Mouse (Mus musculus) thymus, postnatal 0 days (tissue): ENCODE measurements around the gene Foxn3. TPM values are rescaled to one million over a fixed set of nuclear protein-coding genes. Genes with fewer than 3 reads are reported as not detected.

Experiments used
- DNase-seq: peaks from one replicate; pipeline ENCODE4 v3.0.0-alpha.2; 2015; ENCODE audit warnings: low spot score
- polyA plus RNA-seq: library from polyadenylated mRNA; unstranded; fragments of >200 nt; fragmentation: Nextera tagmentation; extraction: Ambion mirVana; gene quantifications from 2 replicates; pipeline ENCODE4 v1.2.1, GENCODE M21; 2015

Foxn3 gene
- polyA plus RNA-seq, 1 experiment from 2014 or later: 119 TPM

- DNase-seq: peak; percentile 98
These were observed 171.2 kb downstream of the Foxn3 start for GRCm38 (mm10) chr12:99391942-99392880.

GRCm38 (mm10) chr12:99390429-99390828 lies 173.0 kb downstream of the Foxn3 start:
- DNase-seq: no peak

- no peak for DNase-seq
These were observed 174.1 kb downstream of the Foxn3 start for GRCm38 (mm10) chr12:99389244-99389643.

GRCm38 (mm10) chr12:99385897-99386834 lies 177.2 kb downstream of the Foxn3 start:
- DNase-seq: no peak

- no peak for DNase-seq
These were observed 178.3 kb downstream of the Foxn3 start for GRCm38 (mm10) chr12:99385073-99385472.

GRCm38 (mm10) chr12:99381317-99381716 lies 182.1 kb downstream of the Foxn3 start:
- no peak for DNase-seq

GRCm38 (mm10) chr12:99380855-99381262 lies 182.5 kb downstream of the Foxn3 start:
- peak; percentile 34 for DNase-seq

- no peak for DNase-seq
These were observed 183.3 kb downstream of the Foxn3 start for GRCm38 (mm10) chr12:99380124-99380523.

GRCm38 (mm10) chr12:99378284-99378683 lies 185.1 kb downstream of the Foxn3 start:
- DNase-seq: no peak

- DNase-seq: no peak
These were observed 185.7 kb downstream of the Foxn3 start for GRCm38 (mm10) chr12:99377705-99378104.

- no peak for DNase-seq
These were observed 186.3 kb downstream of the Foxn3 start for GRCm38 (mm10) chr12:99377069-99377468.

- no peak for DNase-seq
These were observed 187.4 kb downstream of the Foxn3 start for GRCm38 (mm10) chr12:99375878-99376454.

- no peak for DNase-seq
These were observed 188.0 kb downstream of the Foxn3 start for GRCm38 (mm10) chr12:99375426-99375825.

GRCm38 (mm10) chr12:99374099-99374600 lies 189.2 kb downstream of the Foxn3 start:
- DNase-seq: no peak

- DNase-seq: no peak
These were observed 189.8 kb downstream of the Foxn3 start for GRCm38 (mm10) chr12:99373584-99373983.

GRCm38 (mm10) chr12:99371500-99371899 lies 191.9 kb downstream of the Foxn3 start:
- no peak for DNase-seq

GRCm38 (mm10) chr12:99368251-99368650 lies 195.1 kb downstream of the Foxn3 start:
- no peak for DNase-seq

- DNase-seq: no peak
These were observed 197.4 kb downstream of the Foxn3 start for GRCm38 (mm10) chr12:99365999-99366398.

- no peak for DNase-seq
These were observed 199.2 kb downstream of the Foxn3 start for GRCm38 (mm10) chr12:99364201-99364600.

- DNase-seq: no peak
These were observed 200.4 kb downstream of the Foxn3 start for GRCm38 (mm10) chr12:99363024-99363423.

- no peak for DNase-seq
These were observed 201.6 kb downstream of the Foxn3 start for GRCm38 (mm10) chr12:99361752-99362132.
